ENCODE assay signal across 13 mouse cellular contexts in genomic region chr17:74860180-74860993, GRCm38 (mm10).
"Had no signal": no experiment of that assay in that cellular context is flagged by ENCODE, and none has a peak within 500 bp of the region (broad histone marks: within the 10 kb centered on the region; RNA-seq: fewer than 3 reads in every experiment).

No protein-coding gene starts in this region.

- H3K9me3 ChIP-seq: limb, embryonic 13.5 days; midbrain, embryonic 13.5 days; neural tube, embryonic 12.5 days; stomach, embryonic 15.5 days had no signal

- H3K27me3 ChIP-seq: limb, embryonic 13.5 days; midbrain, embryonic 13.5 days; neural tube, embryonic 12.5 days; stomach, embryonic 15.5 days had no signal

- ATAC-seq: midbrain, embryonic 13.5 days had no signal

- H3K4me2 ChIP-seq: limb, embryonic 13.5 days; midbrain, embryonic 13.5 days; neural tube, embryonic 12.5 days; stomach, embryonic 15.5 days had no signal

- H3K27ac ChIP-seq: layer of hippocampus, adult 2 months; limb, embryonic 13.5 days; liver, embryonic 14.5 days; midbrain, embryonic 13.5 days; neural tube, embryonic 12.5 days; stomach, embryonic 15.5 days had no signal

- H3K9ac ChIP-seq: limb, embryonic 13.5 days; liver, embryonic 14.5 days; midbrain, embryonic 13.5 days; neural tube, embryonic 12.5 days; stomach, embryonic 15.5 days had no signal

- H3K4me1 ChIP-seq: neural tube, embryonic 12.5 days; stomach, embryonic 15.5 days had no signal

- DNase-seq: kidney, postnatal 10 days; kidney, postnatal 4 days; left cerebral cortex, postnatal 4 days; lung, adult 18-20 months; right cerebral cortex, postnatal 14 days; thymus, adult 2 months; thymus, postnatal 25 days had no signal

- H3K36me3 ChIP-seq: limb, embryonic 13.5 days; midbrain, embryonic 13.5 days; neural tube, embryonic 12.5 days had no signal

- H3K4me3 ChIP-seq: layer of hippocampus, adult 2 months; limb, embryonic 13.5 days; midbrain, embryonic 13.5 days; neural tube, embryonic 12.5 days; stomach, embryonic 15.5 days had no signal
